8 mouse cellular contexts compared by ENCODE assay signal in the genomic region with DNA sequence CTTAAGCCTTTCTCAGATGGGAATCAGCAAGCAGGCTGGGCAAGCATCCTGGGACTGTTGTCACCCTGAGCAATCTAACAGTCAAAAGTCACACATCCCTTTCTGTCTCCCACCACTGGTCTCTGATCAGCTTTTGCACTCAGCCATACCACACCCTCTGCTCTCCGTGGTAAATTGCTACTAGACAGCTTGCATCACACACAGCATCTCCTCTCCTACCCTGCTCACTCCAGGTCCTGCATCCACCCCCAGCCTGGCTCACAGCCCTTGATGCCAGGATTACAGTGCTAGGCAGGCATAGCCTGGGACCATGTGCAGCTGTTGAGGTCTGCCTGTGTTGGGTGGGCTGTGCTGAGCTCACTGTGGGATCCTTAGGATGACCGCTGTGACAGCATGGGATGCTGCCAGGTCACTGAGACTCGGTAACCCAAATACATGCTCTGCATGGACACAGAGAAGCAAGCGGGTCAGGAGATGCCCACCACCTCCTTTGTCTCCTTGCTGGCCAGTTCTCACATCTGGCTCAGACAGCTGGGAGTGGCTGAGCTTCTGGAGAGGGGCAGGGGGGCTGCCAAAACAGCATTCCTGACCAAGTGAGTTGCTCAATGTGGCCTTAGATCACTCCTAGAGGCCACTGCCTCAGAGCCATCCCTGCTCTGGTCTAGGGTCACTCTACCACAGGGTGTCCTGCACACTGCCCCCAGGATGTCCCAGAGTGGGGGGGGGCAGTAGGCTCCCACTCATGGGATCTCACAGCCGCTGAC. TPM values are rescaled to one million over a fixed set of nuclear protein-coding genes. Genes with fewer than 3 reads are reported as not detected.
DNase-seq lines count a peak whose midpoint lies in the region; ATAC-seq and TF ChIP-seq lines count a peak whose summit lies in the region.
"Had no signal": no experiment of that assay in that cellular context is flagged by ENCODE, and none has a peak within 500 bp of the region (broad histone marks: within the 10 kb centered on the region; RNA-seq: fewer than 3 reads in every experiment).

No protein-coding gene starts in this region.

- TF ChIP-seq POLR2A in spleen, adult 2 months (IDR thresholded peaks at IDR 0.05; ENCODE audit: low read depth, low read length), result no peak

- 80% methylated on average over 5 of the region's 5 CpGs for WGBS in spleen, adult 2 months
- 74% methylated on average over 5 of the region's 5 CpGs for WGBS in forebrain, embryonic 13.5 days
- WGBS in intestine, embryonic 16.5 days, result 64% methylated on average over 5 of the region's 5 CpGs
- WGBS in midbrain, embryonic 16.5 days, result 70% methylated on average over 5 of the region's 5 CpGs

- peak; percentile 31; the same call in 1 of the 2 replicates for ATAC-seq in forebrain, embryonic 13.5 days
- ATAC-seq in intestine, embryonic 16.5 days, result no peak
- no peak for ATAC-seq in midbrain, embryonic 16.5 days

- no peak for TF ChIP-seq CTCF in spleen, adult 2 months (IDR thresholded peaks at IDR 0.05; ENCODE audit: extremely low read depth, insufficient read depth, insufficient read length, insufficient replicate concordance)

- no peaks in the 10 kb centered on the region for H3K27me3 ChIP-seq in spleen, adult 2 months (ENCODE audit: control insufficient read depth, insufficient read depth, low read length)
- H3K27me3 ChIP-seq in forebrain, embryonic 13.5 days, result no peaks in the 10 kb centered on the region
- no peaks in the 10 kb centered on the region for H3K27me3 ChIP-seq in intestine, embryonic 16.5 days (replicated peaks; ENCODE audit: control insufficient read depth, insufficient read depth, low read length)
- H3K27me3 ChIP-seq in midbrain, embryonic 16.5 days (ENCODE audit: control insufficient read depth, insufficient read depth, low read depth, low read length), result no peaks in the 10 kb centered on the region

- H3K9me3 ChIP-seq in forebrain, embryonic 13.5 days (replicated peaks), result no peaks in the 10 kb centered on the region
- no peaks in the 10 kb centered on the region for H3K9me3 ChIP-seq in intestine, embryonic 16.5 days (ENCODE audit: control insufficient read depth, low read length)
- no peaks in the 10 kb centered on the region for H3K9me3 ChIP-seq in midbrain, embryonic 16.5 days (replicated peaks; ENCODE audit: control insufficient read depth, low read length, poor library complexity, severe bottlenecking)

- peaks cover 4% of the 10 kb centered on the region; the same call in 1 of the 2 replicates for H3K4me1 ChIP-seq in spleen, adult 2 months (ENCODE audit: control insufficient read depth, insufficient read depth, insufficient read length)
- peaks cover 11% of the 10 kb centered on the region for H3K4me1 ChIP-seq in forebrain, embryonic 13.5 days
- peaks cover 33% of the 10 kb centered on the region for H3K4me1 ChIP-seq in intestine, embryonic 16.5 days (ENCODE audit: control insufficient read depth, insufficient read depth, low read length)
- peaks cover 29% of the 10 kb centered on the region for H3K4me1 ChIP-seq in midbrain, embryonic 16.5 days (ENCODE audit: control insufficient read depth, insufficient read depth, low read length)

- peak overlapping the region; percentile 17; the same call in 1 of the 2 replicates for H3K27ac ChIP-seq in spleen, adult 2 months (ENCODE audit: insufficient read depth, low read length)
- no peak overlapping the region for H3K27ac ChIP-seq in forebrain, embryonic 13.5 days
- peak overlapping the region; percentile 12; the same call in 1 of the 2 replicates for H3K27ac ChIP-seq in intestine, embryonic 16.5 days (ENCODE audit: low read length)
- H3K27ac ChIP-seq in midbrain, embryonic 16.5 days (ENCODE audit: low read length), result peak overlapping the region; percentile 66

- no peak for DNase-seq in spleen, adult 2 months (ENCODE audit: low read depth in 1 of 2, low spot score in 2 of 2)
- no peak for DNase-seq in spleen, postnatal 10 days (ENCODE audit: low spot score in 2 of 2)
- DNase-seq in adrenal gland, adult 18-20 months (ENCODE audit: low spot score in 2 of 2), result no peak
- DNase-seq in embryo, embryonic 10 days (ENCODE audit: low spot score), result no peak

- H3K9ac ChIP-seq in forebrain, embryonic 13.5 days, result no peak overlapping the region
- no peak overlapping the region for H3K9ac ChIP-seq in intestine, embryonic 16.5 days (ENCODE audit: low read depth, low read length)
- H3K9ac ChIP-seq in midbrain, embryonic 16.5 days (ENCODE audit: low read depth, low read length), result no peak overlapping the region

- H3K4me2 ChIP-seq in forebrain, embryonic 13.5 days, result no peak overlapping the region
- no peak overlapping the region for H3K4me2 ChIP-seq in intestine, embryonic 16.5 days (ENCODE audit: low read depth, low read length)
- H3K4me2 ChIP-seq in midbrain, embryonic 16.5 days (ENCODE audit: low read length), result no peak overlapping the region; the same call in 1 of the 2 replicates

- no peak overlapping the region for H3K4me3 ChIP-seq in spleen, adult 2 months (ENCODE audit: extremely low read depth, insufficient read depth, insufficient read length)
- H3K4me3 ChIP-seq in forebrain, embryonic 13.5 days, result no peak overlapping the region
- no peak overlapping the region for H3K4me3 ChIP-seq in intestine, embryonic 16.5 days (ENCODE audit: low read length)
- H3K4me3 ChIP-seq in midbrain, embryonic 16.5 days (ENCODE audit: low read depth, low read length), result no peak overlapping the region

- H3K36me3 ChIP-seq in spleen, adult 2 months (ENCODE audit: control insufficient read depth, insufficient read depth, low read length), result no peaks in the 10 kb centered on the region
- no peaks in the 10 kb centered on the region for H3K36me3 ChIP-seq in forebrain, embryonic 13.5 days (ENCODE audit: poor library complexity, severe bottlenecking)
- no peaks in the 10 kb centered on the region for H3K36me3 ChIP-seq in intestine, embryonic 16.5 days (ENCODE audit: control insufficient read depth, insufficient read depth, low read length)
- H3K36me3 ChIP-seq in midbrain, embryonic 16.5 days (ENCODE audit: control insufficient read depth, insufficient read depth, low read length), result no peaks in the 10 kb centered on the region

RNA-seq across cellular contexts. Expression of gene Pdxk, which starts 6.2 kb away (rescaled TPM):
- polyA plus RNA-seq in spleen, adult 2 months (2012; rRNA removed), result 13.6 and 15.2 TPM in 2 replicates
- 7.3 and 10.1 TPM in 2 replicates for polyA plus RNA-seq in forebrain, embryonic 13.5 days (2015; fragmentation: Nextera tagmentation; extraction: Ambion mirVana)
- polyA plus RNA-seq in intestine, embryonic 16.5 days (2015; fragmentation: Nextera tagmentation; extraction: Ambion mirVana), result 35.9 and 39.9 TPM in 2 replicates
- 47.4 and 58.8 TPM in 2 replicates for polyA plus RNA-seq in midbrain, embryonic 16.5 days (2015; fragmentation: Nextera tagmentation; extraction: Ambion mirVana)
- total RNA-seq in adrenal gland, adult 18-20 months (2021), result 10 to 100 TPM; 25.8 to 35.9 TPM

RNA-seq across cellular contexts. Expression of gene Cstb, which starts 33.1 kb away (rescaled TPM):
- polyA plus RNA-seq in spleen, adult 2 months (2012; rRNA removed), result 18.6 and 20.4 TPM in 2 replicates
- polyA plus RNA-seq in forebrain, embryonic 13.5 days (2015; fragmentation: Nextera tagmentation; extraction: Ambion mirVana), result 91.7 and 116 TPM in 2 replicates
- 288 and 325 TPM in 2 replicates for polyA plus RNA-seq in intestine, embryonic 16.5 days (2015; fragmentation: Nextera tagmentation; extraction: Ambion mirVana)
- 90.7 and 94.6 TPM in 2 replicates for polyA plus RNA-seq in midbrain, embryonic 16.5 days (2015; fragmentation: Nextera tagmentation; extraction: Ambion mirVana)
- 100 to 1,000 TPM; 317 to 349 TPM for total RNA-seq in adrenal gland, adult 18-20 months (2021)

RNA-seq across cellular contexts. Expression of gene Rrp1, which starts 45.7 kb away (rescaled TPM):
- polyA plus RNA-seq in spleen, adult 2 months (2012; rRNA removed), result 60.2 and 62.0 TPM in 2 replicates
- 354 and 366 TPM in 2 replicates for polyA plus RNA-seq in forebrain, embryonic 13.5 days (2015; fragmentation: Nextera tagmentation; extraction: Ambion mirVana)
- polyA plus RNA-seq in intestine, embryonic 16.5 days (2015; fragmentation: Nextera tagmentation; extraction: Ambion mirVana), result 252 and 268 TPM in 2 replicates
- 406 and 431 TPM in 2 replicates for polyA plus RNA-seq in midbrain, embryonic 16.5 days (2015; fragmentation: Nextera tagmentation; extraction: Ambion mirVana)
- 100 to 1,000 TPM; 255 to 265 TPM for total RNA-seq in adrenal gland, adult 18-20 months (2021)

RNA-seq across cellular contexts. Expression of gene Olfr1358, which starts 58.7 kb away (rescaled TPM):
- not detected in 2 replicates for polyA plus RNA-seq in spleen, adult 2 months (2012; rRNA removed)
- polyA plus RNA-seq in forebrain, embryonic 13.5 days (2015; fragmentation: Nextera tagmentation; extraction: Ambion mirVana), result not detected in 2 replicates
- polyA plus RNA-seq in intestine, embryonic 16.5 days (2015; fragmentation: Nextera tagmentation; extraction: Ambion mirVana), result not detected in 2 replicates
- not detected in 2 replicates for polyA plus RNA-seq in midbrain, embryonic 16.5 days (2015; fragmentation: Nextera tagmentation; extraction: Ambion mirVana)
- not detected for total RNA-seq in adrenal gland, adult 18-20 months (2021)
- total RNA-seq: left cerebral cortex, adult 8-10 months had no signal
